Mouse (Mus musculus): ENCODE data around the gene Nemp2. TPM values are rescaled to one million over a fixed set of nuclear protein-coding genes. Genes with fewer than 3 reads are reported as not detected.
A peak's percentile ranks its signal among the peaks of the same experiment; 100 is the strongest.

Nemp2 gene
- total RNA-seq (2021), result 1 to 10 TPM; 3.7 to 4.2 TPM

DNA sequence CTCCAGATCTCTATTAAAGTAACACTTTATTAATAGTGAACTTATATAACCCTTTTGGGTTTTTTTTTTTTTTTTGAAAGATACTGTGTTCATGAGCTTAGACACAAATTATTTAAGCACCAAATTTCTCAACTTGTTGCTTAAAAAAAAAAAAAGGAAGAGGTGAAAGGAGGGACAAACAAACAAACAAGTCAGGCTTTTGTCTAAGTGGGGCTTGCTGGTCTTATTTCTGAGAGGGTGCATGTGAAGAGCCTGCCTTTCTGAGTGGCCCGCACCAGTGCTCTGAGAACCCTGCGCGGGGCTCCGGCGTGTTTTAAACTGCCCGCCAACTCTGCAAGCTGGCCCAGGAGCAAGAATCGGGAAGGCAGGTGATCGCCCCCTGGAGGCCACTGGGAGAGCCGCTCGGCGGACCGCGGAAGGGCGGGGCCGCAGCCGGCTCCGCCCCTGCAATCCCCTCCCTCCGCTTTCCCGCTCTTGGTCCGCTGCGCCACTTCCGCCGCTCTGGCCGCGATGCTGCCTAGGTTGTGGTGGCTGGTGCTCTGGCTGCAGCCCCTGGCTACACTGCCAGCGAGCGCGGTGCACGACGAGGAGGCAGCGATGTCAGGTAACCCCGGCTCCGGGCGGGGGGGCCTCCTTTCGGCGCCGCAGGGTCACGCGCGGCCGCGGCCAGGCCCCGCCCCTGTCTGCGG is at the start of gene Nemp2:
Gene Nemp2, plus strand, starts transcription at position 456 of the 689 bp plus-strand sequence.
- DNase-seq, result peak; percentile 91 to 93

DNA sequence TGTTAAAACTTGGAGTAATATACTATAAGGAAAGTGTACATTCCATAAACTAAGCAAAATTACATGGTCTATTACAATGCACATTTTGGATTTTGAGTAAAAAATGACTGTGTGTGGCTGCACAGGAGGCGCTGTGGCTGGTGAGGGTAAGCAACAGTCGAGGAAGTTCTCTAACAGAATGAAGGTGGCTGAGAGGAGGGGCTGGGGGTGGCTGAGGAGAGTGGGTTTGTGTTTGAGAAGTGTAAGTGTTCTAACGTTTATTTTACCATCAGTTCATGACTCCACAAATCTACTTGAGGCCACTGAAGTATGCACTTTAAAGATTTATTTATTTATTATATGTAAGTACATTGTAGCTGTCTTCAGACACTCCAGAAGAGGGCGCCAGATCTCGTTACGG is 48.8 kb upstream of the Nemp2 start:
- no peak for DNase-seq

GRCm38 (mm10) chr1:52582866-52583265 is 47.6 kb upstream of the Nemp2 start:
- no peak for DNase-seq

GRCm38 (mm10) chr1:52596982-52597646 is 33.4 kb upstream of the Nemp2 start:
- DNase-seq, result peak; percentile 59 to 61

DNA sequence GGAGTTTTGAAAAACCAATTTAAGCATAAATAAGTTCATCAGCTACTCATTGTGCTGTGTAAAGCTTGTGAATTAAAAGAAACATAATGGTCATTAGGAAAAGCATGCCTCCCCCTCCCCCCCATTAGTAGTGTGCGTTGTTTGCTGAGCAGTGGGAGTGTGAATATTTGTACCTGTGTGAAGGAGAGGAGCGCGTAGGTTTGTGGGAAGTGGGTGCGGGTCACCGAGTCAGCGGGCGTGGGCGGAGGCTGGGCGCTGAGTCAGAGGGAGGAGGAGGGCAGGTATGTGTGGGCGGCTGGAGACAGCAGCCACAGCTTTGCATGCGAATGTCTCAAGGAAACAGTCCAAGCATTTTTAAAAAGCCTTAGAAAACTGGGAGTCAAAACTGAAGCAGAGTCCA is 32.7 kb upstream of the Nemp2 start:
- DNase-seq, result peak in 1 of 2 experiments; percentile 33

GRCm38 (mm10) chr1:52598361-52598760 is 32.1 kb upstream of the Nemp2 start:
- DNase-seq, result peak in 1 of 2 experiments; percentile 5

- DNase-seq, result no peak
These were observed 29.0 kb upstream of the Nemp2 start for GRCm38 (mm10) chr1:52601496-52601895.

- DNase-seq, result no peak
These were observed 22.8 kb upstream of the Nemp2 start for GRCm38 (mm10) chr1:52607700-52608099.

- no peak for DNase-seq
These were observed 22.0 kb upstream of the Nemp2 start for GRCm38 (mm10) chr1:52608486-52608885.

GRCm38 (mm10) chr1:52618217-52618616 is 12.3 kb upstream of the Nemp2 start:
- DNase-seq, result no peak

DNA sequence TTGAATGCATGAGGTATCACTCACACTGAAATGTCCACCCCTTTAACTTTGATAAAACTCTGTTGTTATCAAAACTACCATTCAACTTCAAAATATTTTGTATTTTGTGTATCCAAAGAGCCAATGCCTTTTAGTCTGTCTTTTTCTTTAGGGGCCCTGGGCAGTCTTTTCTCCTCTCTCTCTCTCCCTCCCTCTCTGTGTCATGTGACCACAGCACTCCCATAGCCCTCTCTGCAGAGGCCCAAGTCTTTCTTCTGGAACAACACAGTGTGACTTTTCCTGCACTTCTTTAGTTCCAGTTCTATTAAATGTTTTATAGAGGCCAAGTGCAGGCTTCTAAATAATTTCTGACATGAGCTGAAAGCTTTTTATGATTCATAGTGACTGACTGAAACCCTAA is 10.1 kb upstream of the Nemp2 start:
- no peak for DNase-seq

DNA sequence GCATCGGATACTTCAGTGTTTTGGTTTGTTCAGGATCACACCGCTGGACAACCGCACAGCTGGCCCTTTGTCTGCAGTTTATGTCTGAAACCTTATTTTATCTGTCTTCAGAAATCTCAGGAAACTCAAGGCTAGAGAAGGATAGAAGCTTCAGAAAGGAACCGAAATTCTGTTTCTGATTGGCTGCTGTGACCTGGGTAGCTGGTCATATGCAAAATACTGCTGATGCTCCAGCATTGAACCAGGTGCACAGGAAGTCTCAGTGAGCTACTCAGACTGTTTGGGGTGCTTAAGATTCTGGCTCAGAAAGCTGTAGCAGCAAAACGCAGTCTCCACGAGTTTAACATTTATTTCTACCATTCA is 415 bp downstream of the Nemp2 start:
- DNase-seq, result no peak

DNA sequence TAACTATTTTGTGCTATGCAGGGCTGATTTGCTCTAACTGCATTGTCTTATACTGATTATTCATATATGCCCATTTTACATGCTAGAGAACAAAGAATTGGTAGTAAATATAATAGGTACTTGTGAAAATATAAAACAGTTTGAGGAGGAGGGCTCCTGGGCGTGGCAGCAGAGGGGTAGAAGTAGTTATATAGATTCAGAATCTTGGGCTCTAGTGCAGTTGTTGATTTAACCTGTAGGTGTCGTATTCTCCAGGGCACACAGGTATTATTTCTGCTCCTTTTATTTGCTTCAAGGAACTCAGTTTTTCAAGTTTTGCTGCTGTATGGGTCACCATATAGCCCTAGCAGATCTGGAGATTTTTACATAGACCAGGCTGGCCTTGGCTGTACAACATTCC is 1.1 kb downstream of the Nemp2 start:
- no peak for DNase-seq

GRCm38 (mm10) chr1:52634251-52634650 is 3.7 kb downstream of the Nemp2 start:
- DNase-seq, result no peak

DNA sequence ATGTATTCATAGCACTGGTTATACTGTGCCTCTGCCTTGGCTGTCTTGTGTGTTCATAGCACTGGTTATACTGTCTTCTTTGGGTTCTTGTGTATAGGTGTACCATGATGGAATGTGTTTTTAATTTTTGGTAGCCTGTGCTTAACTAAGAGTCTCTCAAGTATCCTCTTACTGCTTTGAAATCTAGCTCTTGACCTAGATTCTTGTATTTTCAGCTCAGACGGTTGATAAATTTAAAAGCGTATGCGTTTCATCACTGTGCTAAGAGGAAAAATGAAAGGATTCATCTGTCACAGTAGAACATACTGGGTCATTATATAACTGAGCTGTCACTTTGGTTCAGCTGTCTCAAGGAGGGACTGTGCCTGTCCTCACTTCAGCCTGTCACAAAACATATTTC is 5.4 kb downstream of the Nemp2 start:
- DNase-seq, result no peak

- DNase-seq, result no peak
These were observed 7.6 kb downstream of the Nemp2 start for GRCm38 (mm10) chr1:52638101-52638500.

- no peak for DNase-seq
These were observed 8.6 kb downstream of the Nemp2 start for GRCm38 (mm10) chr1:52639090-52639489.

DNA sequence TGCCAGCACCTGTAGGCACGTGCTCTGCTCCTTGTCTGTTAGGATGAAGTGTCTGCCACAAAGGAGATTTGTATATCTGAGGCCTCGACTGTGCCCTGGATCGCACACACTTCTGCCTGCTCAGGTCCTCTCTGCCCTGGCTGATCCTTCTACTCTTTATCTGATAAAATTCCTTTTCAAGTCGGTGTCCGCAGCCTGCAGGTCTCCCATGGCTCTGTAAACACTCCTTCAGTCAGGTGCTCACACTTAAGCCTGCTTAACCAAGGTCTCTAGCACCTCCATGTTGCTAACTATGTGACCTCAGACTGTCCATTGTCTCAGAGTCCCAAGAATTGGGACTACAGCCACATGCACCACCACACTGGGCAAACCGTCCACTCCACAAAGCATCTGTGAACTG is 9.8 kb downstream of the Nemp2 start:
- no peak for DNase-seq

- DNase-seq, result no peak
These were observed 10.2 kb downstream of the Nemp2 start for GRCm38 (mm10) chr1:52640736-52641135.

DNA sequence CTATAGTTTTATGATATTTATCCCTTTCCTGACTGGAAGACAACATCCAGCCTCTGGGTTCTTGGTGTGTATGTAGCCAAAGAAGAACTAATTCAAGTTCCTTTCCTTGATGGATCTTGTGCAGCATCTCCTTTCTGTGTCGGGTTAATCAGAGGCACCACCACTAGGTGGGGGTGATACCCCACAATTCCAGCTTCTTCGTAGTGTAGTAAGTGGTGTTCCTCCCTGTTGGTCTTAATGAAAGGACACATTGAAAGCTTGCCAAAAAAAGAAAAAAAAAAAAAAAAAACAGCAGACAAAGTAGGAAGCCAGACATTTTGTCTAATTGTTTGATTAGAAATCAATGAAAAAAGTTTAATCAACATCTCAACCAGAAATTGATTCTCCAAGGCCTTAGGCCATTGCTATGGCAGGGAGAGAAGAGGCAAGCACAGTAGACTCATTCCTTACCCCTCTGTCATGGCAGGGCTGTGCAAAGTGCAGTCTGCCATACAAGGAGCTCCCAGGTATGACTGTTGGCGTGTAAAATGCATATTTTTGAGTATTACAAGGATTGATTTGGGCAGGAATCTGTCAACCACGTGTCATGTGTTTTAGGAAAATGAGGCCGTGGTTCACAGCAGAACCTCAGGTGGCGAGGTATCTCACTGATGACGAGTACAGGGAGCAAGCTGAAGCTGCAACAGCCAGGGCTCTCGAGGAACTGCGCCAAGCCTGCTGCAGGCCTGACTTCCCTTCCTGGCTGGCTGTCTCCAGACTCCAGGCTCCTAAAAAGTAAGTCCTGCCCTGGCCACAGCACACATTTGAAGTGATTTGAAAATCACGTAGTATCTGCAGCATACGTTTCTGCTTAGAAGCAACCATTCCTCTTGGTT is 17.9 kb downstream of the Nemp2 start:
- DNase-seq, result peak; percentile 75 to 78

- no peak for DNase-seq
These were observed 19.6 kb downstream of the Nemp2 start for GRCm38 (mm10) chr1:52650066-52650465.

- no peak for DNase-seq
These were observed 22.2 kb downstream of the Nemp2 start for GRCm38 (mm10) chr1:52652601-52653253.

DNA sequence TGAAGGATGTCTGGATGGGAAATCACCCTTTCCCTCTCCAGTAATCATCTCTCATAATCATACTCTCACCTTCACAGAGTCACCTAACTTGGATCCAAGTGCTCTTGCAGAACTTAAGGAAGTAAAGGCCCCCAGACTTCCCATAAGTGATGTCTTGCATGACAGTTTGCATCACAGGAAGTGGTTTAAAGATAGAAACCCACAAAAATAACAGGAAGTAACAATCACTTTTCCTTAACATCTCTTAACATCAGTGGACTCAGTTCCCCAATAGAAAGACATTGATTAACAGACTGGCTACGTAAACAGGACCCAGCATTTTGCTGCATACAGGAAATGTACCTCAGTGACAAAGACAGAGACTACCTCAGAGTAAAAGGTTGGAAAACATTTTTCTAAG is 22.9 kb downstream of the Nemp2 start:
- no peak for DNase-seq

All from layer of hippocampus, postnatal 36 days (tissue).